Mouse (Mus musculus): Measurements from ENCODE around the gene Gm21258.
"Not testable (repeated sequence)": the region's sequence is repeated elsewhere in the genome, so short reads cannot be mapped to it uniquely, and the experiment has no call there.

The Gm21258 gene

GRCm38 (mm10) chrY:52779740-52780139 lies at the start of gene Gm21258:
Gene Gm21258 (plus strand): TSS chrY:52780040.
- DNase-seq, result not testable (repeated sequence)
